Mouse (Mus musculus) heart, embryonic 14.5 days (tissue): ENCODE measurements around the gene Olfr1393. TPM values are rescaled to one million over a fixed set of nuclear protein-coding genes. Genes with fewer than 3 reads are reported as not detected.

Source experiments
- ATAC-seq: fragments of 200-750 bp; cut with Nextera tagmentation; 2 replicates; pipeline ENCODE4 v1.8.0; 2017; ENCODE audit warnings: low read depth, moderate TSS enrichment; ENCODE audit not compliant: insufficient number of reproducible peaks, insufficient read depth, low FRiP score
- H3K27ac ChIP-seq, 2 experiments: fragments of 200-500 bp in 1 of 2; fragments of 300-500 bp in 1 of 2; sonication (generic) in 1 of 2; replicated peaks in 1 of 2; 2 replicates each; pipeline ENCODE4 v1.5.1; 2012 to 2014; ENCODE audit warnings: low read depth in 2 of 2, low read length in 2 of 2, control low read depth in 1 of 2, mild to moderate bottlenecking in 1 of 2, mixed read lengths in 1 of 2; ENCODE audit not compliant: control insufficient read depth in 1 of 2, insufficient read depth in 1 of 2
- H3K27me3 ChIP-seq: fragments of 300-500 bp; sonication (generic); 2 replicates; pipeline ENCODE4 v1.6.1; 2014; ENCODE audit warnings: mild to moderate bottlenecking, low read length, control low read depth; ENCODE audit not compliant: control insufficient read depth, insufficient read depth
- H3K36me3 ChIP-seq: fragments of 300-500 bp; sonication (generic); 2 replicates; pipeline ENCODE4 v1.6.1; 2014; ENCODE audit warnings: mild to moderate bottlenecking, control low read depth, low read length, mixed read lengths; ENCODE audit not compliant: control insufficient read depth, insufficient read depth
- H3K4me1 ChIP-seq, 2 experiments: fragments of 200-500 bp in 1 of 2; fragments of 300-500 bp in 1 of 2; sonication (generic) in 1 of 2; 2 replicates each; pipeline ENCODE4 v1.6.1; 2012 to 2014; ENCODE audit warnings: low read length in 2 of 2, control low read depth in 1 of 2, mixed read lengths in 1 of 2; ENCODE audit not compliant: control insufficient read depth in 2 of 2, insufficient read depth in 2 of 2
- H3K4me2 ChIP-seq: fragments of 300-500 bp; sonication (generic); 2 replicates; pipeline ENCODE4 v1.6.1; 2014; ENCODE audit warnings: mild to moderate bottlenecking, low read length
- H3K4me3 ChIP-seq, 2 experiments: fragments of 200-500 bp in 1 of 2; fragments of 300-500 bp in 1 of 2; sonication (generic) in 1 of 2; 2 replicates each; pipeline ENCODE4 v1.5.1; 2012 to 2014; ENCODE audit warnings: low read length in 2 of 2, mild to moderate bottlenecking in 2 of 2, control low read depth in 1 of 2, low read depth in 1 of 2, moderate library complexity in 1 of 2; ENCODE audit not compliant: control insufficient read depth in 1 of 2, insufficient read depth in 1 of 2
- H3K9ac ChIP-seq: fragments of 300-500 bp; sonication (generic); 2 replicates; pipeline ENCODE4 v1.6.1; 2014; ENCODE audit warnings: mild to moderate bottlenecking, low read length
- H3K9me3 ChIP-seq: fragments of 300-500 bp; sonication (generic); 2 replicates; pipeline ENCODE4 v1.6.1; 2016; ENCODE audit warnings: low read length, control low read depth; ENCODE audit not compliant: control insufficient read depth
- WGBS: fragments of 180-500 bp; shearing (Covaris S2); extraction: QIAGEN DNeasy Blood & Tissue Kit; methylation state at CpG from one replicate; pipeline ENCODE4 v1.1.7; 2014; 5-methylcytosine and 5-hydroxymethylcytosine counted together
- polyA plus RNA-seq: library from polyadenylated mRNA; unstranded; fragments of >200 nt; fragmentation: Nextera tagmentation; extraction: Ambion mirVana; gene quantifications from 2 replicates; pipeline ENCODE4 v1.2.1, GENCODE M21; 2014

Olfr1393 gene
- polyA plus RNA-seq, 1 experiment from 2014 or later = 0.35 TPM

DNA sequence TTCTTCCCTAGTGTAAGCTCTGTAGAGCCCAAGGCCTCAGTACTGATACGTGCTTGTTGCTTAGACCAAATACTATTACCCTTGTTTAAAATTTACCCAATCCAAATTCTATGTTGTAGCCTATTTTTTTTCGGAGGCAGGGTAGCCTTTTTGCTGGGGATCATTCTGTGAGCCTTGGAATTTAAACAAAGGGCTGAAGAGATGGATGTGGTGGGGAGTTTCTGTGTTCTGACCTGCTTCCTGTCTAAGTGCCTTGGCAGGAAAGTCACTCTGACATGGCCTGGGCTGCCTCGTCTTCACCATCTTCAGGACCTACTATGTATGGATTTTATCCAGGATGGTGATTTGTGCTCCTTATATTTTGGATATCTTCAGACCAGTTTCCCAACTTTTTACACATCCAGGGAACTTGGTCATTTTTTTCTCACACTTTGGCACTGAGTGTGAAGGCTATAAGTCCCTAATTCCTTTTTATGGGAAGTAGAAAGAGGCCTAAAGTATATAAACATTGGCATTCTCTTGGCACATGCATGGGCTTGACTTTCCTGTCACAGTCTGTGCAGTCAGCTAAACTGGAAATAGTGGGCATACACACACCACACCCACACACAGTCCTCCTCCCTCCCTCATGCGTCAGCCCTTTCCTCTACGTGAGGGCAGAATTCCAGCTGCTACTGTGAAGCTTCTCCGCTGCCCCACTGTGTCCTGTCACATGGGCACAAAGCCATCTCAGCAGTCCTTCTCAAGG is 29.7 kb upstream of the Olfr1393 start:
- Histone ChIP-seq H3K27ac (peak overlapping the region in 1 of 2 experiments; percentile 92; a peak in 2 of 4 replicates), H3K4me3 (no peak overlapping the region), H3K4me2 (no peak overlapping the region), H3K4me1 (peaks cover 23 to 50% of the 10 kb centered on the region in 2 experiments), H3K9me3 (no peaks in the 10 kb centered on the region), H3K36me3 (peaks cover 13% of the 10 kb centered on the region), H3K9ac (no peak overlapping the region), H3K27me3 (no peaks in the 10 kb centered on the region)
- WGBS = 55% methylated on average over 6 of the region's 6 CpGs
- no peak for ATAC-seq

DNA sequence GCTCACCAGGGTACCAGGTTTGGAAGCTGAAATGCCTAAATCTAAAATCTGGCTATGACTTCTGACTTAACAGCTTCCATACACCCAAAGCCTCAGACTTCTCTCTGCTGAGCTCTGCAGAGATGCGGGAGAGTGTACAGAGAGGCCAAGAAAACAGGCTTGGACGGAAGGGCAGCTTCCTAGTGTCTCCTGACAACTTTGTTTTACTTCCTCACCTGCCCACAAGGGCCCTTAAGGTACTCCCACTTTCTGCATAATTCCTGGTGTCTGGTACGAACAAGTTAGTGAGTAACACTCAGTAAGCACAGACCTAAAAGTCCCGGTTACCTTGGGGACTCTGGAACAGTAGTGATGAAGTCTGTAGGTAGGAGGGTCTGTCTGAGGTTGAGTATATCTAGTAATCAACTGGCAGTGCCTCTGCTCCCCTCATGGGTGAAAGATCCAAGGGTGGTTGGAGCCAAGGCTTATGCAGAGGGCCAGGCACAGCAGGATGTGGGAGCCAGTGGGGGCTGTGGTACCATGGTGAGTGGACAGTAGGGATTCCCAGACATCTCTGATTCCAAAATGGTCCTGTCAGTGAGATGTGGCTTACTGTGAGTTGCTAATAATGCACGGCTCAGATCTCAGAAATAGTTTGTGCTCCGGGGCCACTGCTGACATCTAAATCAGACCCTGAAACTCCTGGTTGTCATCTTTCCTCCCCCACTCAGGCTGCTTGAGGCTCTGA is 29.0 kb upstream of the Olfr1393 start:
- peaks cover 23 to 50% of the 10 kb centered on the region in 2 experiments for H3K4me1 ChIP-seq
- peak overlapping the region; percentile 91; the same call in 1 of the 2 replicates for H3K9ac ChIP-seq
- WGBS = 71% methylated on average over 6 of the region's 6 CpGs
- no peaks in the 10 kb centered on the region for H3K27me3 ChIP-seq
- H3K4me3 ChIP-seq = no peak overlapping the region
- peaks cover 21% of the 10 kb centered on the region for H3K36me3 ChIP-seq
- H3K4me2 ChIP-seq = peak overlapping the region; percentile 87
- H3K9me3 ChIP-seq = no peaks in the 10 kb centered on the region
- H3K27ac ChIP-seq = peak overlapping the region in 1 of 2 experiments; percentile 92; a peak in 2 of 4 replicates
- ATAC-seq = no peak

DNA sequence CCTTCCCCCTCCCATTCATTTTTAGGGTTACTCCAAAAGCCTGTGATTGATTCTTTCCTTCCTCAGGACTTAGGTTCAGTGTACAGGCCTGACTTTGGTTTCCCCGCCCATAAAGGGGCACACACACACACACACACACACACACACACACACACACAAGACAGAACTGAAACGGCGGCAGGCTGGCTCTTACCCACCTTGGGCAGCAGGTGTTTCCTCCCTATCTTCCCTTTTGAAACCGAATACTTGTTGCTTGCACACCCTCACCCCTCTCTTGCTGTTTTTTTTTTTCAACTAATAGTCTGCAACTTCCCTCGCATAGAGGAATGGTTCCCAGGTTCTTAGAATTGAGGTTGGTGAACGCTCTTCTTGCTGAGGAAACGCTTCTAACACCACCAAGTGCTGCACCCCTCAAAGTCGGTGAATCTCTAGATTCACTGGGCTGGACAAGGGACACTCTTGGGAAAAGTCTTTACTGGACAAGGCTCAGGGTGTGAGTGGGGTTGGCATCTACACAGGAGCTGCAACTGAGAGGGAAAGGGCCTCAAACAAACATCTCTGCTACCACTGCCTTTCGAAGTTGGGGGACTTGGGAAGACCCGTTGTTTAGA is 28.2 kb upstream of the Olfr1393 start:
- Histone ChIP-seq H3K27ac (peak overlapping the region; percentile 90 to 92), H3K4me2 (peak overlapping the region; percentile 87), H3K9me3 (no peaks in the 10 kb centered on the region), H3K36me3 (peaks cover 29% of the 10 kb centered on the region), H3K4me1 (peaks cover 23 to 45% of the 10 kb centered on the region in 2 experiments), H3K4me3 (peak overlapping the region; percentile 80 to 81), H3K9ac (peak overlapping the region; percentile 91), H3K27me3 (no peaks in the 10 kb centered on the region)
- no peak for ATAC-seq
- WGBS = 26% methylated on average over 10 of the region's 10 CpGs

DNA sequence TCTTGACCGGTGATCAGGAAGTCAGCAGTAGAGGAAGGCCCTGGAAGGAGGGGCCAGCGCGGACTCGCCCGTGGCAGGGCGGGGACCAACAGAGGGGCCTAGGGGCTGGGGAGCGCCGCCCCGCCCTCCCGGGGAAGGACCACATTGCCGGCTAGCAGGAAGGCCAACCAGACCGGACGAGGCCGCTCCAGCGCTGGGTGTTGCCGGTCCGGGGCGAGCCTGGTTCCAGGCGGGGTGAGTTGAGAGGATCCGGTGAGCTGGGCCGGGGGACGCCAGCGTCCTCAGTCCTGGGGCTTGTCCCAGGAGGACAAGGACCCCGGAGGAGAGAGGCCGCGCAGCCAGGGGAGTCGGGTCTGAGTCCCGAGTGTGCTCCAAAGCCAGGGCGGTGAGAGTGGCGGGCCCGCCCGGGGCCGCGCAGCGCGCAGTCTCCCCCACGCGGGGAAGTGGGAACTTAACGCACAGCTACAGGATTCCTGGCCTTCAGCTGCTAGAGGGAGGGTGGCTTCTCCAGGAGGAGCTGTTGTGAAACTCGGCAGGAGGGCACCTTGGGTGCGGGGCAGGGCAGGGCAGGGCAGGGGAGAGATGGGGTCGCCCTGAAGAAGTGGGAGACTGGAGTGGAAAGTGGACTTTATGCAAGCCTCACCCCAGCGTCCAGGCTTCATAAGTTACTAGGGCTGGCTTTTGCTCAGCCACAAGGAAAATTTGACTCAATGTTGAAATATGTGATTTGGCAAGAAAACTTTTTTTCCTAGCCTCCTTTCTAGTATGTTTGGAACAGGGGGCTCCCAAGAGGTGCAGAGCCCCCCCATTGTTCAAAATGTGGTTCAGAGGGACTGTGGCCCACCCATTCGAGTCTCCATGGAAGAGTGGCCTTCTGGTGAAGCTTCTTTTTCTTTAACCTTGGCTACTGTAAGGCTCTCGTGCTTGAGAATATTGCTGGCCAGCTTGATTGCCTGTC is 27.4 kb upstream of the Olfr1393 start:
- Histone ChIP-seq H3K9ac (peak overlapping the region; percentile 91), H3K27me3 (no peaks in the 10 kb centered on the region), H3K9me3 (no peaks in the 10 kb centered on the region), H3K4me2 (peak overlapping the region; percentile 87), H3K4me1 (peaks cover 16 to 37% of the 10 kb centered on the region in 2 experiments), H3K36me3 (peaks cover 36% of the 10 kb centered on the region), H3K4me3 (peak overlapping the region; percentile 80 to 81), H3K27ac (peak overlapping the region; percentile 90 to 92)
- 1% methylated on average over 40 of the region's 45 CpGs for WGBS
- peak; percentile 91 for ATAC-seq

DNA sequence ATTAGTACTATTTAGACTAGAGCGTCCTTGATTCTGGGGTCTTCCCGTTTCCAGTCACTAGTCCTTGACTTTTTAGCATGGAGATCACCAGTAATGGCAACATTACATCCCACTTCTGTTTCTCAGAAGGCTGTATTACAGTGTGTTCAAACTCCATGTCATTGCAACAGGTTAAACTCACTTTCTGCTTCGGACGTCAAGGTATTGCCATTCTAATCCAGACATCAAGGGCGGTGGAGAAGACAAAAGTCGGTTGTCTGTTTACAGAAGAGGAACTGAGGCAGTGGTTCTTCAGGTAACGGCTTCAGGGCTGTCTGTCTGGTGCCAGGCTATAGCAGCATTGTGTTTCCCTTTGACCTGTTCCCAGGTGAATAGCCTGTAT is 26.7 kb upstream of the Olfr1393 start:
- Histone ChIP-seq H3K4me1 (peaks cover 15 to 33% of the 10 kb centered on the region in 2 experiments), H3K9me3 (no peaks in the 10 kb centered on the region), H3K9ac (peak overlapping the region; percentile 91), H3K4me2 (peak overlapping the region; percentile 87), H3K4me3 (peak overlapping the region; percentile 80 to 81; a peak in 3 of 4 replicates), H3K36me3 (peaks cover 43% of the 10 kb centered on the region), H3K27me3 (no peaks in the 10 kb centered on the region), H3K27ac (no peak overlapping the region; a peak in 1 of 4 replicates)
- ATAC-seq = no peak
- 64% methylated on average over 7 of the region's 7 CpGs for WGBS

DNA sequence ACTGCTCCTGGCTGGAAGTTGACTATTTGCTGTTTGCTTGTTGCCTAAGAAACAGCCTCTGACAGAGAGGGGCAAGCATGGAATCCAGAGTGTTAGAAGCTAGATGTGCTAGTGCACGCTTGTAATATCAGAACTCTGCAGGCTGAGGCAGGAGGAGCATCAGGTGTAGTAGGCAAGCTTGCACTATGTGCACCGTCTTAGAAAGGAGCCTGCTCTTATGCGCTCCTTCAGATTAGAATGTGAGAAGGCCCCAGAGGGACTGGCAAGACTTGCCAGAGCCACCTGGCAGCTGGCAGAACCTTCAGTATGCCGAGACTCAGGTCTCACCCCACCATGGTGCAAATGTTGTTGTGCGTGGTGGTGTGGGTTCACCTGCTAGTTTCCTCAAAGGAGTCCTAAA is 26.1 kb upstream of the Olfr1393 start:
- whole genome bisulfite sequencing = 88% methylated on average over 5 of the region's 5 CpGs
- Histone ChIP-seq H3K36me3 (peaks cover 47% of the 10 kb centered on the region), H3K4me3 (peak overlapping the region in 1 of 2 experiments; percentile 81; a peak in 1 of 4 replicates), H3K4me2 (peak overlapping the region; percentile 87), H3K9ac (0 out of 2 replicates have a peak overlapping the region, but pooled peaks have one; percentile 41), H3K27ac (no peak overlapping the region), H3K4me1 (peaks cover 15 to 33% of the 10 kb centered on the region in 2 experiments), H3K9me3 (no peaks in the 10 kb centered on the region), H3K27me3 (no peaks in the 10 kb centered on the region)
- ATAC-seq = no peak
